Mouse (Mus musculus) brain, embryonic 14.5 days (tissue): ENCODE data around the gene Fastkd2. TPM values are rescaled to one million over a fixed set of nuclear protein-coding genes. Genes with fewer than 3 reads are reported as not detected.

Source experiments
- DNase-seq: peaks from one replicate; pipeline ENCODE4 v3.0.0-alpha.2; 2011; ENCODE audit warnings: low read depth
- CTCF ChIP-seq: fragments of 200-500 bp; IDR thresholded peaks from 2 replicates; pipeline ENCODE4 v1.5.1; 2012; ENCODE audit warnings: inconsistent platforms, mild to moderate bottlenecking, moderate library complexity, borderline replicate concordance; ENCODE audit not compliant: insufficient read depth, insufficient read length; ENCODE audit errors: extremely low read depth
- POLR2A ChIP-seq: fragments of 200-500 bp; IDR thresholded peaks from 2 replicates; pipeline ENCODE4 v1.6.1; 2012; ENCODE audit warnings: mild to moderate bottlenecking, inconsistent platforms, borderline replicate concordance; ENCODE audit not compliant: poor library complexity, insufficient read depth, insufficient read length, severe bottlenecking; ENCODE audit errors: extremely low read depth
- polyA plus RNA-seq: library from polyadenylated mRNA; depleted of rRNA; stranded (reverse); fragments of >200 nt; gene quantifications from 2 replicates; pipeline ENCODE4 v1.2.3, GENCODE M21; 2012; rRNA removed

Gene Fastkd2
- polyA plus RNA-seq, 1 experiment: 17.1 TPM

DNA sequence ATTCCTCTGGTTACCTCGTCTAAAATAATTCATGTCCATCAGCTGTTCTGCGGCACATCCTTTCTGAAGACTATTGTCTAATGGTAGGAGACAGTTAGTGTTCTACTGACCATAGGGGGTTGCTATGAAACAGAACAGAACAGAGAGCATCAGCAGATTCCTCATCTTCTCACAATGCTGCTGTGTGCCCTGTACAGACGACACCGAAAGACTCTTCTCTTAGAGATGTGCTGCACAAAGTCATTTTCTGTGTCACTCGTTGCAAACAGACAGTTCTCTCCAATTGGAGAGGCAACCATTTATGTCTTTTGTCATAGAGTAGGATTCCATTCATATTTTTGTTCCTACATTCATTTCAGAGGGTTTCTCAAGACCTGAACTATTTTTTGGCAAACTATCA is 38.8 kb downstream of the Fastkd2 start, which contains the start of gene 4933402D24Rik:
4933402D24Rik (minus strand) TSS at position 101 of the 400 bp plus-strand sequence.
- DNase-seq: no peak
- no peak for TF ChIP-seq CTCF
- TF ChIP-seq POLR2A: no peak

DNA sequence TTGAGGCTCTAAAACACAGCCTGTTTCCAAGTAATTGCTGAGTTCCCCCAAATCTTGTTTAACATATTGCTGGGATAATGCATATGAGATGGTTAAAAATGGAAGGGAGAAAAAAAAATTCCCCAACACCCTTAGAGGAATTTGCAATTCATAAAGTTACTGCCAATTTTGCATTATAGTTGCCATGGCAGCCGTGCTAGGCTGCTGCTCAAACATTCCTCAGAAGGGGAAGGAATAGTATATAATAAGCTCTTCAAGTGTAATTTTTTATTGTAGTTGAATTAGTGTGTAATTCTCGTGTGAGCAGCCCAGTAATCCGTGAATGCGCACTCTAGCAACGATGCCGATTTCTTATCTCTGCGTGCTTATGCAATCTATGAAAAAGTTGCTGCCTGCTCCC is 39.9 kb downstream of the Fastkd2 start:
- DNase-seq: peak; percentile 89
- no peak for TF ChIP-seq CTCF
- TF ChIP-seq POLR2A: no peak

DNA sequence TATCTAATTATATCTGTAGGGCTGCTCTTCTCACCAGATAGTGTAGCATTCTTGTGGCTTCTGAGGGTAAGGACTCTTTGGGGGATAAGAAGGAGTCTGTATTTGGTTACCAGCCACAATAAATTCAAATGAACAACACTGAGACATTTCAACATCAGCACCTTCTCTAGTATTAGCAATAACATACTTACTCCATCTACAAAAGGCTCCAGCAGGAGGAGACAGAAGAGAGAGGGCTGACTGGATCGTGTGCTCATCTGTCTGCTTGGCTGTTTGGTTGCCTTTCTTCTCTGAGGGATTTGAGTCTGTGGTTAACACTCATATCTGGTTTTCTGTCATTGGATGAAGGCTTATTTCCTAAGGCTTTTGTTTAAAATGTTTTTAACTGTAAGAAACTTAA is 46.0 kb downstream of the Fastkd2 start:
- DNase-seq: no peak
- TF ChIP-seq POLR2A (no peak), CTCF (no peak)

DNA sequence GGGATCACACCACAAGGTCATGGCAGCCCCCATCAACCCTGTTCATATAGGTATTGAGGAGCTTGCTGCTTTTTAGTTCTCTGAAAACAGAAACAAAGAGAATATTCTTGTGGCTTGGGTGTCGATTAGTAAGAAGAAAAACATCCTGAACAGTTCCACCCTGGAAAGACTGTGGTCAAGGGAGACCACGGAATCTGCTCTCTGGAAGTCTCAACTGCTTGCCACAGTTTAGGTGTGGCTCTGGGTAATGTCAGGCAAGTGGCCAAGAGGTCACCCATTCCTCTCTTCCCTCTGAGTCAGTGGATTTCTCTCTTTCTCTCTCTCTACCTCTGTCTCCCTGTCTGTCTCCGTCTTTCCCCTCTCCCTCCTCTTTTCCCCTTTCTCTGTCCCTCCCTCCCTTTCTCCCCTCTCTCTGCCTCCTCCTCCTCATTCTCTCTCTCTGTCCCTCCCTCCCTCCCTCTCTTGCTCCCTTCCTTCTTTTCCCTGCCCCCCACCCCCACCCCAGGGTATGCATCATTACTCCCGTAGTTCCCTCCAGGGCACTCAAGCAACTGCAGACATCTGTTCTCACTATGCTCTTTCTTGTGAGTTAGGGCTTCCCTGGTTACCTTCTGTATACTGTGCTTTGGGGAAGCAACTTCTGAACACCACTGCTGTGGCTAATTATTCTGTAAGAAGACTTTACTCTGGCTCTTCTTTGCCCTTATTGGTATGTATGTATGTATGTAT is 46.7 kb downstream of the Fastkd2 start:
- DNase-seq: no peak
- no peak for TF ChIP-seq CTCF
- TF ChIP-seq POLR2A: no peak

DNA sequence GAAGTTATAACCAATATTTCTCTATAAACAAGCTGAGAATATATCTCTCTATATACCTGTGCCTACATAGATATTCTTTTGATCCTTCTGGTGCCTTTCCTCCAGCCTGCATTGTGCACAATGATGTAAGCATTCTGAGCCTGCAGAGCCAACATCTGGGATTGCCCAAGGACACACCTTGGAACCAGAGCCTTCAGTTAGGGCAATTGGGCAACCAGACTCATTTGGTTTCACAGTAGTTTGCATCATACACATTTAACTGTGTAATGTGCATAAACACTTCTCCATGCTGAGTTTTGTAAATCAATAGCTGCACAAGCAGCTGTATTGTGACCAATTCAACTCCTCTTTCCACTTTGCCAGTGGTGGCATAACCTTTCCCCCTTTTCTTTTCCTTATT is 63.9 kb downstream of the Fastkd2 start:
- TF ChIP-seq CTCF (no peak), POLR2A (no peak)

More for the DNA sequence above, 63.9 kb downstream of the Fastkd2 start:
- no peak for DNase-seq

Other genes starting within 250 kb of the Fastkd2 start
- not detected in 2 replicates for gene Gm39653, start 114.6 kb upstream of the Fastkd2 start, polyA plus RNA-seq
- gene Dytn, start 43.7 kb upstream of the Fastkd2 start, polyA plus RNA-seq: 0.01 and 0.10 TPM in 2 replicates
- 0.20 and 0.53 TPM in 2 replicates for gene Mdh1b, start 296 bp upstream of the Fastkd2 start, polyA plus RNA-seq
- 0.08 TPM in 2 replicates for gene 4933402D24Rik, start 38.7 kb downstream of the Fastkd2 start, polyA plus RNA-seq